Mouse (Mus musculus) adrenal gland, postnatal 25 days (tissue): ENCODE results near the gene Pls3. TPM values are rescaled to one million over a fixed set of nuclear protein-coding genes. Genes with fewer than 3 reads are reported as not detected.
A peak's percentile ranks its signal among the peaks of the same experiment; 100 is the strongest.

Experiments
- DNase-seq: peaks from one replicate; pipeline ENCODE4 v3.0.0; 2021; ENCODE audit warnings: mixed read lengths
- long read RNA-seq: library from polyadenylated mRNA; stranded (forward); transcript quantifications from one replicate; pipeline ENCODE4 v2.0.0, GENCODE M21; 2021
- total RNA-seq: library from RNA; stranded (reverse); gene quantifications from 2 replicates; pipeline ENCODE4 v1.2.3, GENCODE M21; 2021

Gene Pls3
- 64.5 and 65.4 TPM in 2 replicates for total RNA-seq
- long read RNA-seq, transcript Pls3-204 (16 exons, 3,149 nt): major isoform, 115 of 161 reads
- long read RNA-seq, transcript Pls3-201 (16 exons, 3,242 nt): minor isoform, 16 of 161 reads
- long read RNA-seq, transcript Pls3-202 (16 exons, 3,160 nt): minor isoform, 7 of 161 reads
- long read RNA-seq, partial matches to known transcripts: 4 of 161 reads
- long read RNA-seq, other reads (novel, unspliced or antisense): 18 of 161 reads

- DNase-seq: peak; percentile 89
Observed at GRCm38 (mm10) chrX:75874332-75875291, at the start of gene Pls3. Gene Pls3, minus strand, starts transcription at chrX:75875182.

GRCm38 (mm10) chrX:75895716-75896115 lies 20.7 kb upstream of the Pls3 start:
- no peak for DNase-seq

- no peak for DNase-seq
Observed at GRCm38 (mm10) chrX:75875566-75875965, 584 bp upstream of the Pls3 start.

- peak; percentile 28 for DNase-seq
Observed at GRCm38 (mm10) chrX:75873813-75874212, 1.2 kb downstream of the Pls3 start.

GRCm38 (mm10) chrX:75873253-75873652 lies 1.7 kb downstream of the Pls3 start:
- DNase-seq: no peak

GRCm38 (mm10) chrX:75871855-75872254 lies 3.1 kb downstream of the Pls3 start:
- DNase-seq: no peak

GRCm38 (mm10) chrX:75861715-75862114 lies 13.3 kb downstream of the Pls3 start:
- DNase-seq: no peak

- DNase-seq: no peak
Observed at GRCm38 (mm10) chrX:75854294-75854693, 20.7 kb downstream of the Pls3 start.

- DNase-seq: no peak
Observed at GRCm38 (mm10) chrX:75844290-75844689, 30.7 kb downstream of the Pls3 start.

GRCm38 (mm10) chrX:75842835-75843234 lies 32.1 kb downstream of the Pls3 start:
- no peak for DNase-seq

GRCm38 (mm10) chrX:75842120-75842519 lies 32.9 kb downstream of the Pls3 start:
- DNase-seq: no peak

- no peak for DNase-seq
Observed at GRCm38 (mm10) chrX:75840263-75840662, 34.7 kb downstream of the Pls3 start.

- DNase-seq: no peak
Observed at GRCm38 (mm10) chrX:75834836-75835235, 40.1 kb downstream of the Pls3 start.

GRCm38 (mm10) chrX:75834286-75834685 lies 40.7 kb downstream of the Pls3 start:
- no peak for DNase-seq

GRCm38 (mm10) chrX:75833006-75833641 lies 41.9 kb downstream of the Pls3 start:
- no peak for DNase-seq

- DNase-seq: no peak
Observed at GRCm38 (mm10) chrX:75829867-75830255, 45.1 kb downstream of the Pls3 start.

GRCm38 (mm10) chrX:75829240-75829866 lies 45.6 kb downstream of the Pls3 start:
- no peak for DNase-seq

GRCm38 (mm10) chrX:75818647-75819271 lies 56.2 kb downstream of the Pls3 start:
- DNase-seq: no peak

GRCm38 (mm10) chrX:75814958-75815357 lies 60.0 kb downstream of the Pls3 start:
- DNase-seq: no peak

GRCm38 (mm10) chrX:75814123-75814522 lies 60.9 kb downstream of the Pls3 start:
- DNase-seq: no peak

GRCm38 (mm10) chrX:75796583-75796982 lies 78.4 kb downstream of the Pls3 start:
- no peak for DNase-seq

GRCm38 (mm10) chrX:75779796-75780195 lies 95.2 kb downstream of the Pls3 start:
- no peak for DNase-seq
